Mouse (Mus musculus) bone marrow macrophage, adult 2 months (primary cell): ENCODE measurements around the gene Arrb1.

Experiments used
- CTCF ChIP-seq: IDR thresholded peaks from 2 replicates; pipeline ENCODE4 v1.5.1; 2012; ENCODE audit warnings: low read depth, mild to moderate bottlenecking, low read length, moderate library complexity
- POLR2A ChIP-seq: IDR thresholded peaks from 2 replicates; pipeline ENCODE4 v1.6.1; 2012; ENCODE audit warnings: mild to moderate bottlenecking, low read depth, low read length, borderline replicate concordance

DNA sequence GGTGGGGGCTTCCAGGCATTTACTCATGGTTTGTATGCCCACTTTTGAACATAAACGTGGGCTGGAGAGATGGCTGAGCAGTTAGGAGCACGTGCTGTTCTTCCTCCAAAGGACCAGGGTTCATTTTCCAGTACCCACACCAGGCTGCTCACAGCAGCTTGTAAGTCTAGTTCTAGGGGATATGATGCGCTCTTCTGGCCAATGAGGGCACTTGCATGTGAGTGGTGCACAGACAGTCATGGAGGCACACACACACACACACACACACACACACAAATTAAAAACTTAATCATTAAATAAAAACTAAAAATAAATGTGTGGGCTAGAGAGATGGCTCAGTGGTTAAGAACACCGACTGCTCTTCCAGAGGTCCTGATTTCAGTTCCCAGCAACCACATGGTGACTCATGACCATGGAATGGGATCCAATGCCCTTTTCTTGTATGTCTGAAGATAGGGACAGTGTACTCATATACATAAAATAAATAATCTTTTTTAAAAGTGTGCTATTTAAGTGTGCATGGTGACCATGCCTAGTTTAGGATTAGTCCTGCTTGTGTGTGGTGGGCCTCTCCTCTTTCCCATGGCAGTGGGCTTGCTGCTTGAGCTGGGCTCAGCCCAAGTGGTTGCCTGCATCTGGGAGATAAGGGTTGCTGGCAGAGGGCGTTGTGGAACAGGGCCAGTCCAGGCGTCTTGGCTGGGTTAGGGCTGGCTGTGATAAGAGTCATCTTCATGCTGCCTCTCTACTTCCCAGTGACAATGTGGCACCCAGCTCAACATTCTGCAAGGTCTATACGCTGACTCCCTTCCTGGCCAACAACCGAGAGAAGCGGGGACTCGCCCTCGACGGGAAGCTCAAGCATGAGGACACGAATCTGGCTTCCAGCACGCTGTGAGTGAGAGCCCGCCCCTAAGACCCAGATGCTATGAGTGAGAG, 58.9 kb downstream of the Arrb1 start:
- no peak for TF ChIP-seq CTCF
- TF ChIP-seq POLR2A, result no peak
